Mouse (Mus musculus): ENCODE measurements at regions not wholly inside any gene's neighbourhood (a gene's known extent, or its start where the extent isn't known, plus 50 kb on each side); places are given as distances from the start of the nearest gene placed in this dataset.
A peak's percentile ranks its signal among the peaks of the same experiment; 100 is the strongest.

DNA sequence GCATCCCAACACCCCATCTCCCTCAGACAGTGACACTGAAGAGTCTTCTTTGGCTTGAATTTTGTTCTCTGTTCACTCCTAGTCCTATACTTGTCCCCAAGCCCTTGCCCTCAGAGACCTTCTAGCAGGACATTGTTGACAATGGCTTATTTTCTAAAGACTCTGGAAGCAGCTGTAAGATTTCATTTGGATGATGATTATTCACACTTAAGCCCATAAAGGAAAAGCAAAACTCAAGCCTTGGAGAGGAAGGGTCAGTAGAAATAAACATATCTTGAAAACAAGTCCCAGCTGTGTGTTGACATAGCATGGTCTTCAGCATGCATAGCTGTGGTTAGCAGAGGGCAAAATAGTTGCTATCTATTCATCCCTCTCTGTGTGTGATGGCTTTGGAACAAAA lies 59.9 kb upstream of the Cdh11 start:
- peak; percentile 0 for DNase-seq

DNA sequence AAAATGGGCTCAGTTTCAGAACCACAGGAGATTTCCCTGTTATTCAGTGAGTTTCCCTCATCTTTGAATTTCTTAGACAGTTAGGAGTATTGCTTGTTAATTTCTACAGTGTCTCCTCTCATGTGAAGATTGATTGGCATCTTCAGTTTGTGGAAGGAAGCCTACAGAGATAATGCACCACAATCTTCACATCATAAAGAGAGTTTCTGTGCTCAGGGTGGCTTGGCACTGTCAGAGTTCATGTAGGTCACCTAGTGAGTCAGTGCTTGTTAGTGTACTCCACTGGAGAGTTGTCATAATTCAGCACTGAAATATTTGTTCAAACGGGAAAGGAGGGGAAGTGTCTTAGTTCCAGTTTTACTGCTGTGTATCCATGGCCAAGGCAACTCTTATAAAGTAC lies 74.6 kb upstream of the Cdh11 start:
- DNase-seq = no peak

DNA sequence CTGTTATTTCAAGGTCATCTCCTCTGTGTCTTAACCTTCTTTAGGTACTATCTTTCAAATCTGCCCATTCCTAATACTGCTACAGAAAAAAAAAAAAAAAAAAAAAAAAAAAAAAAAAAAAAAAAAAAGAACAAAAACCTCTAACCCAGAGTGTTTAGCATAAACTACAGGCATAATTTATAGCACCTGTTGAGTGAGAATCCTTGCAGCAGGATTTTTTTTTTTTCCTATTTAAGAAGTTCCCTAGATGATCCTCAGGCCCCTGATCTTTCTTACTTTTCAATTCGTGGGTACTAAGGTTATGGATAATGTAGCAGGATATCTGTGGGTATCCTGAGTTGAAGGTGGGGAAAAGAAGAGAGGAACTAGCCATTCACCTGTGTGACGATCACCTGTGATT lies 114.1 kb upstream of the Cdh11 start:
- DNase-seq = no peak

DNA sequence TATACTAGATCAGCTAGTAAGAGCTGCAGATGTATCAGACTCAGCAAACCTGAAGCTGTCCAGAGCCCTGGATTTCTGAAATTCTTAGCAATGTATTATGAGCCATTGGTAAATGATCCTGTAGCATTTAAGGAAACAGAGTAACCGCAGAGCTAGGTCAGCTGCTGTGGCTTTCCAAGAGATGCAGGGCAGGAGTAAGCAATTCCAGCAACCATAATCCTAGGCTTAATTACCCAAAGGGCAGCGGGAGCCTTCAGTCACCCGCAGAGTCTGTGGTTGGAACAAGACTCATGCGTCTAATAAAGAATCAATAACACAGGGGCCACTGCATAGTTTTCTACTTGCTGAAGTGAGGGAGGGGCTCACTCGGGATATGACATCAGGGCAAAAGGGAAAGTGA lies 115.2 kb upstream of the Cdh11 start:
- no peak for DNase-seq

DNA sequence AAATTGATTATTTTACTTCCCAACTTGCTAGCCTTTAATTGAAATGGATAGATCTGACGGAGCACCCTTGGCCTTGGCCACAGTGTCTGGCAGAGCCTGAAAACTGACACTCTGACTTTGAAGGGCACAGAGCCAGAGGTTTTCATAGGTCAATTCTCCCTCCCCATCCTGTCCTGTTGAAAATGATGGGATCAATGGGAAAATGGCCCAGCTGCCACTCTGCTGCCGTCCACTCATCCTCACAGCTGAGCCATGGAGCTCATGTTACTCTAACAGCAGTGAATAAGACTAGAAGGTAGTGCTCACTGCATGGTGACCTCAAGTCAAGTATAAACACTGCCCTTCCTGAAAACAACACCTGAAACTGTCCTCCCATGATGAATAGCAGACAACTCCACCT lies 122.0 kb upstream of the Cdh11 start:
- no peak for DNase-seq

DNA sequence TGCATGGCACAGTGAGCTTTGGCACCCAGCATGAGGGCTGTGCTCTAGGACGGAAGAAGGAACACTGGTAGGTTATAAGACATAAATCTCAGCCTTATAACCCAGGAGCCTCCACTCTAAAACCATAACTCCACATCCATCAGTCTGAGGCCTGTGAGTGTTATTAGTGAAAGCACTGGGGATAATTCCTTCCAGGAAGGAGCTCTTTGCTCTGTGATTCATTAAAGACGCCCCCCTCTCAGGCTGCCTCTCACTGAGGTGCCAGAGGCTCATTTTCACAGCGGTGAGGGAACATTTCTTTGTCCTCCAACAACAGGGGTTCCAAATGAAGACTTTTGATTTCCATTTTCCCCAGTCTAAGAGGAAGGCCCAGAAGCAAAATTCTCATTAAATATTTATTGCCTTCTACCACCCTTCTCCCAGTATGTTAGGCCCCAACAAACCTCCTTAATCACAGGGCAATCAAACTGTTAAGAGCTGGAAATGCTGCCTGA lies 145.9 kb upstream of the Cdh11 start:
- no peak for DNase-seq

DNA sequence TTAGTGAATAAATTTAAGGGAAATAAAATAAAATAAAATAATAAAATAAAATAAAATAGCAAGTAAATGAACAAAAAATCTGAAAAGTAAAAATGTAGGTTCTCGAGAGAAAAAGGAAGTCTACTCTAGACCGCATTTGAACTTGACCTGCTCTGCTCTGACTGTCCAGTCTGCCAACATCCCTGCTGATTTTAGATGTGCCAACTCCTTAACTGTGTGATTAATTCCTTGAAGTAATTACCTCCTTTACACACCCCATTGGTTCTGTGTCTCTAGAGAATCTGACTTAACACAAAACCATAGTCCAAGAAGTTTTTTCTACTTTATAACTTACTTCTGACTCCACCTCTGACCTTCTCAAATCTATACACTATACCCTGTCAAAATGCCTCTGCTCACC lies 153.3 kb upstream of the Cdh11 start:
- DNase-seq = no peak

DNA sequence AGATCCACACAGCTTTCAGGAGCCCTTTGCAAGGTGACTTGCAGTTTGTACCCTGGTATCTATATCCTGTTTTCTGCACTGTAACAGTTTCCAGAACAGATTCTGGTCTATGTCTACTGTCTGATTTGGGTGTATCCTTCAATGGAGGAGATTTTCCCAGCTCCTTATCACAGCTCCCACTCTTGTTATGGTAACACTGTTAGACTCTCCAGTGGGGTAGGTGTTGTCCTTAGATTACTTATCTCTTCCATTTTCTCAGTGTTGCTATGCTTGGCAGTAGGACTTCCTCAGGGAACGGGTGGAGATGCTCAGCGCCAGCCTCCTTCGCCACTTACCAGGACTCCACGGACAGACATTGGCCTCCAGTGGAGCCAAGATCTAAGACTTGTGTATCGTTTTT lies 160.1 kb upstream of the Cdh11 start:
- DNase-seq = no peak

DNA sequence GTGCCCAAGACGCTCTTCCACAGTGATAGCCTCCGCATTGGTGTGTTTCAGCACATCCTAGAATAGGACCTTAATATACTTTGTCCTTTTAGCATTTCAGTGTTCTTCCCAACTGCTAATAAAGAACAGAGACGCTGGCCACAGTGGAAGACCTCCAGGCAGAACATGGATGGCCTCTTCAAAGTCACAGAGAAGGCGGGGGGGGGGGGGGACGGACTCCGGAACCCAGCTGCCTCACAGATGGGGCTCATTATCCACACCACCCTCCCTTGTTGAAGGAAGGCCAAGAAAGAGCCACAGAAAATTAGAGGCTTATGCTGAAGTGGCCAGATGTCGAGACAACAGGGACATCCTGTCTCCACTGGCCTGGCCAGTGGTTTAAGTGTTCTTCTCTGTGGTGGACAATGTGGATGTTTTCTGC lies 192.7 kb upstream of the Cdh11 start:
- peak; percentile 65 for DNase-seq

DNA sequence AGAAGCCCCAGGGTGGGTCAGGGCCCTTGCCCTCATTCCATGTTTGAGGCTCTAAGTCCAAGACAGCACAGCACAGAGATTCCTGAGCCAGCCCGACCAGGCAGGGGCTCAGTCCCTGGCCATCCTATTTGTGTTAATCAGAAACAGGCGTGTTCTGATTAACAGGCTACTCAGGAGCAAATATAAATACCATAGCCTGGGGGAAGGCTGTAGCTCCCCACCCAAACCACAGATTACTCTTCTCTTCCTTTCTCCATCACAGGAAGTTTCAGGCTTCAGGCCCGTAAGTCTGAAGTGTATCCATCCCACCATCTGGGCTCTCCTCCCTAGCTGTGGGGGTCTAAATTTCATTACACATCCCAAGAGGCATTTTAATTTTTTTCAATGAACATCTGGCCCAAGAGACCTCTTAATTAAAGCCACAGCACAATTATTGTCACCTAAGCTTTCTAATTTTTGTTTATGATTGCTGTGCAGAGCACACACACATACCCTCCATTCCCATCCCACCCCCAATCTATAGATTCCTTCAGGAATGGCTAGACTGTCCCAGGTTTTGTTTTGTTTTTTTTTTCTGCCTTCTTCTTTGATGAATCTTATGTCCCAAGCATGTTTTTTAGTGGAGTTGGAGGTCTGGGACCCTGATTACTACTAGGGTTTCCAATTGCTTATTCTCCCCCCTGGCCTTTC lies 197.9 kb upstream of the Cdh11 start:
- no peak for DNase-seq

DNA sequence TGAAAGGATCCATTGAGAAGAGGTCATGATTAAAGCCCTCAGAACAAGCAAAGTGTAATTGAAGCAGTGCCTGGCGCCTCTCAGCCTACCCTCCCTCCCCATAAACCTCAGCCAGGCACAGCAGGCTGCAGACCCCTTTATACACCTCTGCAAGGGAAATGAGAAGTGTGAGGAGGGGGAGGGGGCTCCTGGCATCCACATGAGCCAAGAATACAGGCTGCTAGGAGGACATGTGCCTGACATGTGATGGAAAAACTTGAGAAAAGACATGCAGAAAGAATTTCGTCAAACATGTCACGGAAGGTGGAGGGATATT lies 198.4 kb upstream of the Cdh11 start:
- DNase-seq = no peak

DNA sequence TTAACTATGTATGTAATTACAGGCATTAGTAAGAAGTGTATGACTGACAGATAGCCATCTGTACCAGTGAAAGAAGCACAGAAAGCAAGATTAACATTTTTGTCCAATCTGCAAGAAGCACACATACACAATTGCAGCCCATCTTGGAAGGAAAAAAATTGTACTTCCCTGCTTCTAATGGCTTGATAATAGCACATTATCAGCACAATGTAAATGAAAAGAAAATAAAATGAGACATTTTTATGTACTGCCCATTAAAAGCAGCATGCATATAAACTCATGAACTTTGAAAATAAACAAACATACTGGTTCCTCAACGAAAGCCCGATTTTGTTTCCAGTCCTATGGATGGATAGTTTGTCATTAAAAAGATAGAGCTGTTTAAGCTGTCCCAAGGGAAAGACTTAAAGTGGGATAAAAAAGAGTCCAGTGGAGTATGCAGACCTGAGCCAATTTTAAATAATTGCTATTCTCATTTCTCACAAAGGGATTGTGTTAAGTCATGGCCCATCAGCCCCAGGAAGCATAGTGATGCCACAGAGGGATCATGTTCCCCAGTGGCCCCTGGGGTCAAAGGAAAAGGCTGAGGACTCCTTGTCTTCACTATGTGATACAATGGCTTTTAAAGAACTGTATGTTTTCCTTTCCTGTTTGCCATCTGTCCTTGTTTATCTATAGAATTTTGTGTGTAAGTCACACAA lies 222.0 kb upstream of the Cdh11 start:
- no peak for DNase-seq

DNA sequence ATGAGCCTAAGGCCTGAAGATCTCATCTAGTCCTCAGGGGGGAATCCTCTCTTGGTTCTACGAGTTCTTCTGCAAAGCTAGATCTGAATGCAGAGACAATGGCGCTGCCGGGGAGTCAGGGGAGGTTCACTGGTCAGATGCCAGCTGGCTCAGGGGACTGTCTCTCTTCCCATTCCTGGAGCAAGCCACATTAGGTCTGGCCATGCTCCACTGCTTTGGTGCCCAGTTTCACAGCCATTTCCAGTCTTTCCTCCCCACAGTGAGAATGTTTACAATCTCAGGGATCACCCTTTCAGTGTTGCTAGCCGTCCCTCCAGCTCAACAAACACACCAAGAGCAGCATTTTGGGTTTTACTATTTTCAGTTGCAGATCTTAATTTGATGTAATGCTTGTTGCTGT lies 233.7 kb upstream of the Cdh11 start:
- DNase-seq = peak; percentile 64

DNA sequence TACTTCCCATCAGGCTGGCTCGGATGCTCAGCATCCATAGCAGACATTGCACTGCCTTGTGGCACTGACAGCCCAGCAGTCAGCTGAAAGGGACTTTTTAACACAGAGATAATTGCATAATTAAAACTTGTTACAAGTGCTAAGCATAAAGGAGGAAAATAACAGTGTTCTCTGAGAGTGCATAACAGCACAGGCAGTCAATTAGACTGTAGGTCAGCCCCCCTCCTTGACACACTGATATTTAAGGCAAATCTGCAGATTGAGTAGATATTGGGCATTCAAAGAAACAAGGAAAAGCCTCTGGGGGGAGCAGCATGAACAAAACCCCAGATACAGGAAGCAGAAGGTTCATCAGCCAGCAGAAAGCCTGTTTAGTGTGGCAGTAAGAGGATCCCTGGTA lies 237.8 kb upstream of the Cdh11 start:
- no peak for DNase-seq

DNA sequence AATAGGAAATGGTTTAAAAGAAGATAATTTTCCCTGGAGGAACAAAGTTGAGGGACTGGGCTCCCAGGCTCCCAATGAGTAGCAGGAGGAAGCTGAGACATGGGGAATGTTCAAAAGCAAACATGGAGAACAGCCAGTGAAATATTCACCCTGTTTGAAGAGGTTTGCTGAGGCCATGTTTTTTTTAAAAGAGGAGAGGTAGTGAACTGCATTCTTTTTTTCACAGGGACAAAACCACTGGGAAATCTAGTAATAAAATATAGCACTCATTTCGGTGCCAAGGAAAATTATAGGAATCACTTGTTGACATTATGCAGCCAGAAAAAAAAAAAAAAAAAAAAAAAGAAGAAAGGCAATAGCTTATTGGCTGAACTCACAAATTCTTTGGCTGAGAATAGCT lies 246.3 kb upstream of the Cdh11 start:
- DNase-seq = no peak

DNA sequence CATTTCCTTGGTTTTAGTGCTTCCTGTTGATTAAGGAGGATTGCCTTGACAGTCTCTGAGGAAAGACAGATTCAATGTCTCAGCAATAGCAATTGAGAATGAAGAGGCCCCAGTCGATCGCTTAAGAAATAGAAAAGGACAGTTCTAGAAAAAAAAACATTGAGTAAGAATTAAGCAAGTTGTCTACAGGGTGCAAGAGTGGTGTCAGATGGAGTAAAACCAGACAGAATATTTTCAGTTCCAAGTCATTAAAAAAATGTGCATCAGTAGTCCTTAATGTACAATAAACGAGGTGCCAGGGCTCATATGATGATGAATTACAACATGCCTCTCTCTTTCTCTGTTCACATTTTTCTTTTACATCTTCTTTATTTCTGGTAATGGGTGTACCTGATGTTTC lies 248.5 kb upstream of the Cdh11 start:
- DNase-seq = no peak

DNA sequence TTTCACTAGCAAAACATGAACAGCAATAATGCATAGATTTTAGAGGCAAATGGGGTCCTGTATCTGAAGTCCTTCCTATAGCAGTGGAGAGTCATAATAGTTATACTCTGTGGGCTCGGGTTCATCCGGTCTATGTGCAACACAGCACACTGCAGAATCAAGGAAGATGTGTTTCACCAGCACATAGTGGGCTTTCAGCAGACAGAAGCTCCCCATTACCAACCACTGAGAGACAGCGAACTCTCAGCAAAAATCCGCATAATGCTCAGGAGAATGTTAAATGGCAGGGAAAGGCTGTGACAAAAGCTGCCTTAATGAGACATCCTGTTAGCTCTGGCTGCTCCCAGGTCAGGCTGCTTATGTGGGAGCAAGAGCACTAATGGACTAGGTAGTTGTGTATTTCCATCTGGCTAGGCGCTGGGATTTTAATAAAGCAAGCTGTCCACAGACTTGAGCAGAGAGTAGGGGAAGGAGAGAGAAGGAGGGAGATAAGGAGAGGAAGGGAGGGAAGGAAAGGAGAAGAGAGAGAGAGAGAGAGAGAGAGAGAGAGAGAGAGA lies 286.7 kb upstream of the Cdh11 start:
- no peak for DNase-seq

DNA sequence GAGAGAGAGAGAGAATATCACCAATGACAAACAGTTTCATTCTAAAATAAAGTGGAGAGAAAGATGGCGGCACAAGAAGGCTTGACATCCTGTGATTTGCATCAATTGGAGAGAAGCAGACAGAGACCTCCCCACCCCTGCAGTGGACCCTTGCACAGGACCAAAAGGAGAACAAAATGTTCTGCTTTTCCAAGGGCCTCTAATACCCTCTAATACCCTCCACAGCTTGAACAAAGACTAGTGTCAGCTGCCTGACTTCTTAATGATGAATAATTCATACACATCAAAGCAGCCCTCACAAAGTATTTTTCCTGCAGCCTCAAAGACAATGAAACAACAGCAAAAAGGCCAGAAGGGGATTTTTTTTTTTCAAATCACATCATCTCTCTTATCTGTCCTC lies 287.2 kb upstream of the Cdh11 start:
- DNase-seq = no peak

DNA sequence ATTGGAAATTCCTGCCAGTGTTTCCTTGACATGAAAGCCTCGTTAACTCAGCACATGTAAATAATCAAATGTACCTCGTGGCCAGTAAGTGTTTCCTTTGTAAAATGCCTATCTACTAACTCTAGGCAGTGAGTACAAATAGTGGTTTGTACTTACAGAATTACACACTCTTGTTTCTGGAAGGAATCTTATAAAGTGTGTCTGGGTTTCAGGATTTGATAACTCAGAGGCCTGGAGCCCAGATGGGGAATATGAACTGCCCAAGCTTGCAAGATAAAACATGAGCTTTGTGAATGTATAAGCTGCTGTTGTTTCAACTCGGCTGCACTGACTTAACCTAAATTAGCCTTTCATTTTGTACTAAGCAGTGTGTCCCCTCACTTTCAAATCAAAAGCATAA lies 293.1 kb upstream of the Cdh11 start:
- no peak for DNase-seq

DNA sequence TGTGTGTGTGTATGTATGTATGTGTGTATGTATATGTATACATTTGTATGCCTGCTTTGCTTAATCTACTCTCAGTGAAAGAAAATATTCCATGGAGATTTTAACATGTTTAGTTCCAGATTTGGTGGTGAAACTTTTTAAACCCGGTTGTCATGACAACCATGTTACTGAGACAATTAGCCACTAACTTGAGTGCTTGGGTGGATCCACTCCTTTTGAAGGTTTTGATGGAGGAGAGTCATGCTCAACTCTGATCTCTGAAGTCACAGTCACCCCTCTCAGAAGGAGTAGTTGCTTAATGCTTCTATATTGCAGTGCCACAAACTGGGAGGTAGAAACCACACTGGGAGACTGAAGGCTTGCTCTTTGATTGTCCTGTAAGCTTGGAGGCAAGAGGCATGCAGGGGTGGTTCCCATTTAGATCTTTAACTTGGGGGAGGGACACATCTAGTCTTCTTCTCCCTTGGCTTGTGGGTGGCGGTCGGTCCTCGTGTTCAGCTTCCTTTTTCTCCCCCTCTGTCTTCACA lies 301.6 kb upstream of the Cdh11 start:
- DNase-seq = no peak

DNA sequence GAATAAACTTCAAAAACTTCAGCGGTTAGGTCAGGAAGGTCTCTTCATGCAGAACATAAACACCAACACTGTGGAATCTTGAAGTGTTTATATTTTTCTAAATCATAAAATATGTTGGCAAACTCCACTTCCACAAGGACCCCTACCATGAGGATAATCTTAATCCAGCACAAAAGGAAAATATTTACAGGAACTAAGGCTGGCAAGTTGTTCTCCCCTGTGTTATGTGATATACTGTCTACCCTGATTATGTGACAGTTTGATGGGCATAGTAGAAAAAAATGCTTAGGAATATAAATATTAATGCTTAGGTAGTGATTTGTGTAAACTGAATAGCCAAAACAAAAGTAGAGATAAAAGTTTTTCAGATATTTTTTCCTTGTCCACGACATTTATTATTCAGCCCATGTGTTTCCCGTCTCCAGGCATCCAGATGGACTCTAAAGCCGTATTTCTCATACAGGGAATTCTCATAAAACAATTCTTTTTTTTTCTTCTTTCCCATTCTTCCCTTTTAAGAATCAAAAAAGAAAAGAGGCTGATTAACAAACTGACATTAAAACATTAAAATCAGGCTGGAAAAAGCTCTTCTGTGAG lies 311.2 kb upstream of the Cdh11 start:
- DNase-seq = no peak

DNA sequence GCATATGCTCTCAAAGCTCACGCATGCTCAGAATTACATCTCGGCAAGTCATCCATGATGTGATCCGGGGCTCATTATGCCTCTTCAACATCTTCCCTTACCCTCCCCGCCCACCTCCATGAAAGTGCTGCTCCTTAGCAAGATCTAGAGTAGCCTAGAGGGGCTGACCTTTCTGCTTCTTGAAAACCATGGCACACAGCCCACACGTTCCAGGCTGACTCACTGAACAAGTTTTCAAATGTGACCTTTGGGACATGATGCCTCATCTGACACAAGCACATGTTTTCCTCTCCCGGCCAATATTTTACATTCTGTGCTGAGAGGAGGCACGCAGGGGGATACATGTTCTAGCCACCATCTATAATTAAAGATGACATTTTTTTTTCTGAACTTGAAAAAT lies 340.1 kb upstream of the Cdh11 start:
- no peak for DNase-seq

DNA sequence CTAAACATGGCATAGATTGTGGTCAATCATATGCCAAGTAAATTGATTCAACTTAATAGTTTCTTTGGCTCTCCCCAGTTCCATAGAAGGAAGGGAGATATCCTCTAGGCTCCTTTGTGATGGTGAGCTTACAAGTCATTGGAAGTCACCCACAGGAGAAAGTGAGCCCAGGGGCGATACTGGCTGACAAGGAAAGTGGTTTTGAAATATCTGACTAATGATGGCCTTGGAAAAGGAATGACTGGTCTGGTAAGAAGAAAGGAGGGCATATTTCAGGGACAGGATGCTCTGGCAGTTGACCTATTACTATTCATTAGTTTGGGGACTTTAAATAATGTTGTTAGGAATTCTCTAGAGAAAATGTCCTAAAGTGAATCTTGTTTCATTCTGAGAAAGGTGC lies 352.7 kb upstream of the Cdh11 start:
- no peak for DNase-seq

DNA sequence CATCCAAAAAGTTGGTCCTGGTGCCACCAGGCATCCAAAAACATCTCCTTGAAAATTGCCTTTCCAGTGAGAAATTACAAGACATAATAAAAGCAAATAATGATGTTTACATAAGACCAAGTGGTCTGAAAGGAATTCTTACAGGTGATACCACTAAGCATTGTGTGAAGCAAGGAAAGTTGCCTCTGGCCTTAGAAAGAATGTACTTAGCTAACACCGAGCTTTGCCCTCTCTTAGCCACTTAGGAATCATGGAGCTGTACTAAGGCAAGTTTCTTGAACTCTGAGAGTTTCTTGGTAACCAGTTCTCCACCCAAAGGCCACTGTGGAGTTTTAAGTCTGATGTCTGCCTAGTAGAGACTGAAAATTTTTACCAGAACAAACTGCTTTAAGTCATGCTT lies 359.4 kb upstream of the Cdh11 start:
- DNase-seq = no peak
